Mouse (Mus musculus): ENCODE data around the gene Il17re. TPM values are rescaled to one million over a fixed set of nuclear protein-coding genes. Genes with fewer than 3 reads are reported as not detected.
A peak's percentile ranks its signal among the peaks of the same experiment; 100 is the strongest.

Gene Il17re
- polyA plus RNA-seq, 1 experiment from 2014 or later = 16.2 TPM

- peak; percentile 71 for ATAC-seq
- Histone ChIP-seq H3K36me3 (ENCODE audit: insufficient read depth, low read length) (no peaks in the 10 kb centered on the region), H3K4me2 (replicated peaks; ENCODE audit: low read depth, low read length) (peak overlapping the region; percentile 64), H3K9me3 (ENCODE audit: low read length) (no peaks in the 10 kb centered on the region), H3K9ac (replicated peaks; ENCODE audit: low read depth) (no peak overlapping the region; the same call in 1 of the 2 replicates), H3K4me1 (ENCODE audit: insufficient read depth, low read depth, low read length) (peaks cover 8% of the 10 kb centered on the region; the same call in 1 of the 2 replicates), H3K27me3 (replicated peaks; ENCODE audit: insufficient read depth, low read length) (no peaks in the 10 kb centered on the region), H3K4me3 (ENCODE audit: low read depth, low read length) (peak overlapping the region; percentile 20), H3K27ac (ENCODE audit: low read length) (no peak overlapping the region)
- peak; percentile 75 for DNase-seq (ENCODE audit: low spot score)
- WGBS = under 1% methylated on average over 27 of the region's 31 CpGs
- TF ChIP-seq EP300 (IDR thresholded peaks at IDR 0.05) = no peak
- peak; percentile 94 for TF ChIP-seq CTCF (IDR thresholded peaks at IDR 0.05)
Measured at GRCm38 (mm10) chr6:113469432-113469831, 11.1 kb downstream of the Il17re start.

DNA sequence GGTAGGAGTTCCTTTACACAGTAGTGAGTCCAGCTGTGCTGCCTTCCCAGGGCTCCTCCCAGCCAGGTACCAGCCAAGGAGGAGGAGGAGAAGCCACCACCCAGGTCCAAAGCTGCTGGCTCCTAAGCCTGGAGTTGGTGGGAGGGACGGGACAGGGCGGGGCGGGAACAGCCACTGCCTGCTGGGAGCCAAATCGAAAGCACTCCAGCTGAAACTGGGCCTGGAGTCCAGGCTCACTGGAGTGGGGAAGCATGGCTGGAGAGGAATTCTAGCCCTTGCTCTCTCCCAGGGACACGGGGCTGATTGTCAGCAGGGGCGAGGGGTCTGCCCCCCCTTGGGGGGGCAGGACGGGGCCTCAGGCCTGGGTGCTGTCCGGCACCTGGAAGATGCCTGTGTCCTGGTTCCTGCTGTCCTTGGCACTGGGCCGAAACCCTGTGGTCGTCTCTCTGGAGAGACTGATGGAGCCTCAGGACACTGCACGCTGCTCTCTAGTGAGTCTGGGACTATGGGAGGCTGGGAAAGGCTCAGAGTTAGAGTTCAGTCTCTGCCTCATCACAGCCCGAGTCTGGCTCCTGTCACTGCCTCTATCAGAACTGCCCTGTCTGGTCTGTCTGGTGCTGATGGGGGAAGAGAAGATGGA is 13.1 kb downstream of the Il17re start, which contains the start of gene Il17rc:
Gene Il17rc, plus strand, starts transcription at position 131 of the 640 bp plus-strand sequence.
- 12% methylated on average over 11 of the region's 12 CpGs for WGBS
- Histone ChIP-seq H3K36me3 (ENCODE audit: insufficient read depth, low read length) (no peaks in the 10 kb centered on the region), H3K9me3 (ENCODE audit: low read length) (no peaks in the 10 kb centered on the region), H3K27ac (ENCODE audit: low read length) (peak within 1 kb of the TSS; percentile 72), H3K4me2 (replicated peaks; ENCODE audit: low read depth, low read length) (peak within 1 kb of the TSS; percentile 69), H3K27me3 (replicated peaks; ENCODE audit: insufficient read depth, low read length) (no peaks in the 10 kb centered on the region), H3K9ac (replicated peaks; ENCODE audit: low read depth) (peak within 1 kb of the TSS; percentile 60), H3K4me1 (ENCODE audit: insufficient read depth, low read depth, low read length) (peaks cover 8% of the 10 kb centered on the region; the same call in 1 of the 2 replicates), H3K4me3 (ENCODE audit: low read depth, low read length) (peak within 1 kb of the TSS; percentile 38)
- TF ChIP-seq CTCF (IDR thresholded peaks at IDR 0.05) (no peak), EP300 (IDR thresholded peaks at IDR 0.05) (no peak)
- DNase-seq (ENCODE audit: low spot score) (peak; percentile 88), ATAC-seq (peak; percentile 85)

DNA sequence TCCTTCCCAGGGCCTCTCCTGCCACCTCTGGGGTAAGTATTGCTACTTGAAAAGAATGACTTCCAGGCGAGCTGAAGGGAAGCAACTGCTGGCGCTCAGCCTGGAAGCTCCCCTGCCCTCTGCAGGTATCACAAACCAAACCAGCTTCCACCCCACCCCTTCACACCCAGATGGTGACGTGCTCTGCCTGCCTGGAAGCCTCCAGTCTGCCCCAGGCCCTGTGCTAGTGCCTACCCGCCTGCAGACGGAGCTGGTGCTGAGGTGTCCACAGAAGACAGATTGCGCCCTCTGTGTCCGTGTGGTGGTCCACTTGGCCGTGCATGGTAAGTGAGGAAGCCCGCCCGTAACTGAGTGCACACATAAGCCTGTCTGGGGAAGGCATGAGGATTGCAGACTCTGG is 13.8 kb downstream of the Il17re start:
- peak; percentile 19 for ATAC-seq
- 51% methylated on average over 10 of the region's 10 CpGs for WGBS
- peak overlapping the region; percentile 38 for H3K4me3 ChIP-seq (ENCODE audit: low read depth, low read length)

DNA sequence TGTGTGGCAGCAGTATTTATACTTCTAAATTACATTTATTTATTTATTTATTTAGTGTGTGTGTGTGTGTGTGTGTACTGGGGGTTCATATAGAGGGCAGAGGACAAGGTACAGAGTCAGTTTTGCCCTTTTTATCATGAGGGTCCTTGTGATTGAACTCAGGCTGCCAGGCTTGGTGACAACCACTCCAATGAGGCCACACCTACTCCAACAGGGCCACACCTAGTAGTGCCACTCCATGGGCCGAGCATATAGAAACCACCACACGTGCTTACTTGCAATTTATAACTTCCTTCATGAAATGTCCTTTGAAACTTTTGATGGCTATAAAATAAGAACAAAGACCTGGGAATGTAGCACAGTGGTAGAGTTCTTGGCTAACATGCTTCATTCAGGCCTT is 15.0 kb downstream of the Il17re start:
- Histone ChIP-seq H3K27ac (ENCODE audit: low read length) (no peak overlapping the region), H3K9ac (replicated peaks; ENCODE audit: low read depth) (no peak overlapping the region), H3K4me3 (ENCODE audit: low read depth, low read length) (no peak overlapping the region), H3K4me2 (replicated peaks; ENCODE audit: low read depth, low read length) (no peak overlapping the region), H3K9me3 (ENCODE audit: low read length) (no peaks in the 10 kb centered on the region), H3K4me1 (ENCODE audit: insufficient read depth, low read depth, low read length) (peaks cover 8% of the 10 kb centered on the region; the same call in 1 of the 2 replicates), H3K27me3 (replicated peaks; ENCODE audit: insufficient read depth, low read length) (no peaks in the 10 kb centered on the region), H3K36me3 (ENCODE audit: insufficient read depth, low read length) (no peaks in the 10 kb centered on the region)
- ATAC-seq (no peak), DNase-seq (ENCODE audit: low spot score) (no peak)
- 17% methylated on average over 2 of the region's 2 CpGs for WGBS
- TF ChIP-seq EP300 (IDR thresholded peaks at IDR 0.05) = no peak
- TF ChIP-seq CTCF (IDR thresholded peaks at IDR 0.05) = no peak

More for the DNA sequence above, 13.8 kb downstream of the Il17re start:
- Histone ChIP-seq H3K27me3 (replicated peaks; ENCODE audit: insufficient read depth, low read length) (no peaks in the 10 kb centered on the region), H3K9ac (replicated peaks; ENCODE audit: low read depth) (no peak overlapping the region), H3K27ac (ENCODE audit: low read length) (peak overlapping the region; percentile 72; the same call in 1 of the 2 replicates), H3K4me2 (replicated peaks; ENCODE audit: low read depth, low read length) (peak overlapping the region; percentile 69), H3K4me1 (ENCODE audit: insufficient read depth, low read depth, low read length) (peaks cover 8% of the 10 kb centered on the region; the same call in 1 of the 2 replicates), H3K9me3 (ENCODE audit: low read length) (no peaks in the 10 kb centered on the region), H3K36me3 (ENCODE audit: insufficient read depth, low read length) (no peaks in the 10 kb centered on the region)
- peak; percentile 31 for DNase-seq (ENCODE audit: low spot score)
- TF ChIP-seq CTCF (IDR thresholded peaks at IDR 0.05) (peak; percentile 37; the same call in 1 of the 2 replicates), EP300 (IDR thresholded peaks at IDR 0.05) (no peak)

DNA sequence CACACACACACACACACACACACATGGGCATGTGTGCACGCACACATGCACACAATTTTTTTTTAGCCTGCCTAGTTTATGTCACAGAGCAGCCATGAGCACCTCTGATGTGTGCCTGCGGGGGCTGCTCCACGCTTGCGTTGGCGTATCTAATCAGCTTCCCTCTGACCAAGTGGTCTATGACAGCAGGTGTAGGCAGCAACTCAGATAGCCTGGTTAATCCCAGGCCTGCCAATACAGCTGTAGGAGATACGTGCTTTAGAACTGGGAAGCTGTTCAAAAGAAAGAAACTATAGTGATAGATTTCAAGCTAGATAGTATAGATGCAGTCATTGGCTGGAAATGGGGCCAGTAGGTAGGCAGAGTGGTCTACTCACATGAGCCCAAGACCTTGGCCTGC is 15.4 kb downstream of the Il17re start:
- DNase-seq (ENCODE audit: low spot score) (no peak), ATAC-seq (no peak)
- Histone ChIP-seq H3K4me1 (ENCODE audit: insufficient read depth, low read depth, low read length) (peaks cover 8% of the 10 kb centered on the region; the same call in 1 of the 2 replicates), H3K9me3 (ENCODE audit: low read length) (no peaks in the 10 kb centered on the region), H3K4me2 (replicated peaks; ENCODE audit: low read depth, low read length) (no peak overlapping the region), H3K9ac (replicated peaks; ENCODE audit: low read depth) (no peak overlapping the region), H3K27ac (ENCODE audit: low read length) (no peak overlapping the region), H3K4me3 (ENCODE audit: low read depth, low read length) (no peak overlapping the region), H3K27me3 (replicated peaks; ENCODE audit: insufficient read depth, low read length) (no peaks in the 10 kb centered on the region), H3K36me3 (ENCODE audit: insufficient read depth, low read length) (no peaks in the 10 kb centered on the region)
- WGBS = 89% methylated on average over 6 of the region's 6 CpGs
- TF ChIP-seq EP300 (IDR thresholded peaks at IDR 0.05) (no peak), CTCF (IDR thresholded peaks at IDR 0.05) (no peak)

DNA sequence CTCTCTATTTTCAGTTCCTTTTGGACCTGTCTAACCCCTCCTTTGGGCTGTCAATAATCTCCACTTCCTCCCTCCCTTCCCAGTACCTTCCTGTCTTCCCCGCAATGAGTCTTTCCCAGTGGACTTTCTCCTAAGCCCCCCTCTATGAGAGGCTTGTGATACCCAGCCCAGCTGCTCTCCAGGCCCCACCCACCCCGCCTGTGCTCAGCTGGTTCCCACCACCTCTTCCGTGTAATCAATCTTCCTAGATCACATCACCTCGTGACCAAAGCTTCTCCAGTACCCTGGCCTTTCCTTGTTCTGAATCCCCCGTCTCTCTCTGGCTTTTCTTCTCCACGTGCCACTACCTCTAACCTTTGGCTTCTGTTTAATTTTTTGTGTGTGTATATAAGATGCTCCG is 19.1 kb downstream of the Il17re start:
- Histone ChIP-seq H3K27me3 (replicated peaks; ENCODE audit: insufficient read depth, low read length) (no peaks in the 10 kb centered on the region), H3K4me3 (ENCODE audit: low read depth, low read length) (no peak overlapping the region), H3K9ac (replicated peaks; ENCODE audit: low read depth) (no peak overlapping the region), H3K4me2 (replicated peaks; ENCODE audit: low read depth, low read length) (no peak overlapping the region), H3K9me3 (ENCODE audit: low read length) (no peaks in the 10 kb centered on the region), H3K27ac (ENCODE audit: low read length) (no peak overlapping the region), H3K36me3 (ENCODE audit: insufficient read depth, low read length) (no peaks in the 10 kb centered on the region), H3K4me1 (ENCODE audit: insufficient read depth, low read depth, low read length) (peaks cover 1% of the 10 kb centered on the region; the same call in 1 of the 2 replicates)
- DNase-seq (ENCODE audit: low spot score) (no peak), ATAC-seq (no peak)
- no peak for TF ChIP-seq EP300 (IDR thresholded peaks at IDR 0.05)
- WGBS = 30% methylated on average over 7 of the region's 7 CpGs
